Mouse (Mus musculus) MEL (cell line): ENCODE results near the gene Gm20388.

Experiments used
- CTCF ChIP-seq, 3 experiments: IDR thresholded peaks in 2 of 3; conservative IDR thresholded peaks in 1 of 3; 2 replicates each; pipeline ENCODE4 v1.5.1; 2011 to 2012; ENCODE audit warnings: low read length in 3 of 3, low read depth in 2 of 3, mild to moderate bottlenecking in 2 of 3, improper control_type of control experiment in 1 of 3, inconsistent platforms in 1 of 3, mixed read lengths in 1 of 3, moderate library complexity in 1 of 3; ENCODE audit not compliant: control insufficient read depth in 1 of 3, insufficient read depth in 1 of 3, poor library complexity in 1 of 3, severe bottlenecking in 1 of 3
- ETS1 ChIP-seq: IDR thresholded peaks from 2 replicates; pipeline ENCODE4 v1.6.1; 2012; ENCODE audit warnings: low read depth, mild to moderate bottlenecking, inconsistent platforms, low read length, improper control_type of control experiment, moderate library complexity
- GATA1 ChIP-seq: IDR thresholded peaks from 2 replicates; pipeline ENCODE4 v1.6.1; 2011; ENCODE audit warnings: low read depth, low read length, improper control_type of control experiment
- MAFK ChIP-seq: IDR thresholded peaks from 2 replicates; pipeline ENCODE4 v1.6.1; 2011; ENCODE audit warnings: low read depth, mild to moderate bottlenecking, low read length, improper control_type of control experiment, borderline replicate concordance
- MAX ChIP-seq: IDR thresholded peaks from 2 replicates; pipeline ENCODE4 v1.6.1; 2011; ENCODE audit warnings: low read length, improper control_type of control experiment
- NRF1 ChIP-seq: IDR thresholded peaks from 2 replicates; pipeline ENCODE4 v1.6.1; 2014; ENCODE audit warnings: low read depth, mild to moderate bottlenecking, inconsistent platforms, low read length, improper control_type of control experiment, moderate library complexity; ENCODE audit not compliant: poor library complexity, insufficient read depth, severe bottlenecking
- POLR2A ChIP-seq, 2 experiments: IDR thresholded peaks; 2 replicates each; pipeline ENCODE4 v1.6.1; 2011 to 2012; ENCODE audit warnings: low read length in 2 of 2, mild to moderate bottlenecking in 2 of 2, control low read depth in 1 of 2, improper control_type of control experiment in 1 of 2, low read depth in 1 of 2, moderate library complexity in 1 of 2; ENCODE audit not compliant: control insufficient read depth in 1 of 2, insufficient read depth in 1 of 2, poor library complexity in 1 of 2
- TCF12 ChIP-seq: IDR thresholded peaks from 2 replicates; pipeline ENCODE4 v1.6.1; 2014; ENCODE audit warnings: low read depth, mild to moderate bottlenecking, inconsistent platforms, low read length, improper control_type of control experiment, moderate library complexity
- ZNF384 ChIP-seq: IDR thresholded peaks from 2 replicates; pipeline ENCODE4 v1.6.1; 2012; ENCODE audit warnings: low read depth, mild to moderate bottlenecking, inconsistent platforms, low read length, improper control_type of control experiment

GRCm38 (mm10) chr8:122469965-122470364 is 2559.3 kb downstream of the Gm20388 start:
- TF ChIP-seq CTCF (IDR thresholded peaks at IDR 0.05 in 2 of 3, conservative IDR thresholded peaks at IDR 0.05 in 1 of 3; ENCODE audit: control insufficient read depth in 1 of 3, insufficient read depth in 1 of 3, low read depth in 2 of 3, low read length in 3 of 3, poor library complexity in 1 of 3, severe bottlenecking in 1 of 3): no peak
- no peak for TF ChIP-seq GATA1
- no peak for TF ChIP-seq MAX
- no peak for TF ChIP-seq NRF1
- no peak for TF ChIP-seq ETS1
- TF ChIP-seq MAFK: no peak
- no peak for TF ChIP-seq POLR2A (IDR thresholded peaks at IDR 0.05; ENCODE audit: control insufficient read depth in 1 of 2, insufficient read depth in 1 of 2, low read depth in 1 of 2, low read length in 2 of 2, poor library complexity in 1 of 2)
- no peak for TF ChIP-seq ZNF384
- TF ChIP-seq TCF12: no peak
